Mouse (Mus musculus) kidney, embryonic 16.5 days (tissue): ENCODE data around the gene Itpk1. TPM values are rescaled to one million over a fixed set of nuclear protein-coding genes. Genes with fewer than 3 reads are reported as not detected.

ENCODE experiments used
- ATAC-seq: fragments of 200-750 bp; cut with Nextera tagmentation; 2 replicates; pipeline ENCODE4 v1.8.0; 2017; ENCODE audit warnings: moderate TSS enrichment; ENCODE audit not compliant: low FRiP score, low TSS enrichment
- H3K27ac ChIP-seq: fragments of 300-500 bp; sonication (generic); 2 replicates; pipeline ENCODE4 v1.5.1; 2014; ENCODE audit warnings: low read length
- H3K27me3 ChIP-seq: fragments of 300-500 bp; sonication (generic); 2 replicates; pipeline ENCODE4 v1.6.1; 2014; ENCODE audit warnings: low read length, control low read depth, mixed read lengths; ENCODE audit not compliant: insufficient read depth
- H3K36me3 ChIP-seq: fragments of 300-500 bp; sonication (generic); 2 replicates; pipeline ENCODE4 v1.6.1; 2014; ENCODE audit warnings: low read length, control low read depth, mixed read lengths; ENCODE audit not compliant: insufficient read depth
- H3K4me1 ChIP-seq: fragments of 300-500 bp; sonication (generic); 2 replicates; pipeline ENCODE4 v1.6.1; 2014; ENCODE audit warnings: low read length, control low read depth, mixed read lengths; ENCODE audit not compliant: insufficient read depth
- H3K4me2 ChIP-seq: fragments of 300-500 bp; sonication (generic); replicated peaks from 2 replicates; pipeline ENCODE4 v1.6.1; 2014; ENCODE audit warnings: low read depth, low read length
- H3K4me3 ChIP-seq: fragments of 300-500 bp; sonication (generic); 2 replicates; pipeline ENCODE4 v1.5.1; 2014; ENCODE audit warnings: mild to moderate bottlenecking, low read length
- H3K9ac ChIP-seq: fragments of 300-500 bp; sonication (generic); replicated peaks from 2 replicates; pipeline ENCODE4 v1.6.1; 2014; ENCODE audit warnings: low read length
- H3K9me3 ChIP-seq: fragments of 300-500 bp; sonication (generic); 2 replicates; pipeline ENCODE4 v1.6.1; 2016; ENCODE audit warnings: low read length, control low read depth
- WGBS: fragments of 180-500 bp; shearing (Covaris S2); extraction: QIAGEN DNeasy Blood & Tissue Kit; methylation state at CpG from one replicate; pipeline ENCODE4 v1.1.7; 2014; 5-methylcytosine and 5-hydroxymethylcytosine counted together
- polyA plus RNA-seq: library from polyadenylated mRNA; unstranded; fragments of >200 nt; fragmentation: Nextera tagmentation; extraction: Ambion mirVana; gene quantifications from 2 replicates; pipeline ENCODE4 v1.2.1, GENCODE M21; 2015

The Itpk1 gene
- polyA plus RNA-seq, 1 experiment from 2014 or later, result 23.9 TPM

DNA sequence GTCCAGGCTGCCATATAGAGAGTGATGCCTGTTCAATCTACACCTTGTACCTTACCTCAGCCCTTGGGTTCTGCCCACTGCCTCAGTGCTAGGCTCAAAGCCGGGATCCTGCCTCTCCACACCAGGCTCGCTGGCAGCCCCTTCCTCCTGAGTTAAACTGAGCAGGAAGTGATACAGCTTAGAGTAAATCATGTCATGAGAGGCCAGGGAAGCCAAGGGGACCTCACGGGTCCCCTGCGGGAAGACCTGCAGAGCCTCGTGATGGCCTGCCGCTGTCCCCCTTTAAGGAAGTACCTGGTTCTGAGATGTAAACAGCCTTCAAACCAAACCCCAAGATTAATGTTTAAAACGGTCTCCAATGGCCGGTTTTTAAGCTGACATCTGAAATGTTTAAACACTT, 32.6 kb downstream of the Itpk1 start:
- H3K27ac ChIP-seq, result no peak overlapping the region
- no peaks in the 10 kb centered on the region for H3K9me3 ChIP-seq
- H3K27me3 ChIP-seq, result no peaks in the 10 kb centered on the region
- H3K4me2 ChIP-seq, result no peak overlapping the region
- H3K36me3 ChIP-seq, result 0 out of 2 replicates have a peak, but pooled peaks cover 8% of the 10 kb centered on the region
- H3K4me3 ChIP-seq, result no peak overlapping the region
- no peak overlapping the region for H3K9ac ChIP-seq
- H3K4me1 ChIP-seq, result peaks cover 19% of the 10 kb centered on the region
- 25% methylated on average over 8 of the region's 8 CpGs for WGBS
- ATAC-seq, result no peak

DNA sequence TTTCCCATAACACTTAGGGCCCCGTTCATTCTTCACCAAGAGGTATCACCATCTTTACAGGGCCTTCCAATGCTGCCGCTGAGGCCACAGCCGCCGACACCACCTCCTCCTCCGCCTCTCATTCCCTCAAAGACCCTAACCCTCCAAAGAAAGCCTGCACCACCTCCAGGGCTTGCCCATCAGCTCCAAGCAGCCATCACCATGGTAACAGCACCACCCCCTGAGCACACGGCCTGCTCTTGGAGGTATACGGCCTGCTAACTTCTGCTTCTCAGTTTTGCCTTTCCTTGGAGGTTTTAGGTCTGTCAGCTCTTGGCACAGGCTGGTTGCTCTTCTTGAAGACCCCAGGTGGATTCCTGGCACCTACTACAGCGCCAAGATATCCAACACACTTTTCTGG, 33.9 kb downstream of the Itpk1 start:
- 60% methylated on average over 8 of the region's 8 CpGs for WGBS
- Histone ChIP-seq H3K4me3 (no peak overlapping the region), H3K4me2 (no peak overlapping the region), H3K4me1 (peaks cover 19% of the 10 kb centered on the region), H3K27ac (no peak overlapping the region), H3K36me3 (0 out of 2 replicates have a peak, but pooled peaks cover 8% of the 10 kb centered on the region), H3K27me3 (no peaks in the 10 kb centered on the region), H3K9ac (no peak overlapping the region), H3K9me3 (no peaks in the 10 kb centered on the region)
- ATAC-seq, result no peak

DNA sequence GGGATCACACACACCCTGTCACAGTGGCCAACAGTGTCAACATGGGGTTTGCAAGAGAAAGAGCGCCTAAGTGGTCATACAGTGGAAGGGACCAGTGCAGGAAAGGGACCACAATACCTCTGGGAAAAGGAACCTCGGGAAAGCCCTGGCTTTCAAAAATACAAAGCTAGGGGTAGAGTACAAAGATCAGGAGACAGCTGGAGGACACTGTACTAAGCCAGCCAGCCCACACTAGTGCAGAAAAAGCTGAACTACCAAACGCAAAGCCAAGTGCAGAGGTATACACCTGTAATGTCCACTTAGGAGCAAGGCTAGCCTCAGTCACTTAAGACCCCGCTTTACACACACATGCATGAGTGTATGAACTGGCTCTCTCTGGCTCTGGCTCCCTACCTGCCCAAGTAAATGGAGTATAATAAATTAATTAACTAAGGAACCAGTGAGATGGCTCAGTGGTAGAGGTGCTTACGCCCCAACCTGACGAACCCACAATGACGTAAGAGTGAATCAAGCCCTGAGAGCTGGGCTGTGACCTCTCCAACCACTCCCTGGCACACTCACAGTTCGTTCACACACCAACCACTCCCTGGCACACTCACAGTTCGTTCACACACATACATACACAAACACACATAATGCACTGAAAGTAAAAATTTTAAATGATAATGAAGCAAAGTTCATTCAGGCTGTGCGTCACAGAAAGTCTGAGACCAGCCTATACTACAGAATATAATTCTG, 39.1 kb downstream of the Itpk1 start:
- Histone ChIP-seq H3K4me3 (no peak overlapping the region), H3K27me3 (no peaks in the 10 kb centered on the region), H3K36me3 (no peaks in the 10 kb centered on the region), H3K27ac (no peak overlapping the region), H3K4me2 (no peak overlapping the region), H3K9me3 (peaks cover 7% of the 10 kb centered on the region; the same call in 1 of the 2 replicates), H3K9ac (no peak overlapping the region), H3K4me1 (no peaks in the 10 kb centered on the region)
- 87% methylated on average over 10 of the region's 10 CpGs for WGBS
- 0 out of 2 replicates have a peak, but pooled peaks have one; percentile 33 for ATAC-seq

DNA sequence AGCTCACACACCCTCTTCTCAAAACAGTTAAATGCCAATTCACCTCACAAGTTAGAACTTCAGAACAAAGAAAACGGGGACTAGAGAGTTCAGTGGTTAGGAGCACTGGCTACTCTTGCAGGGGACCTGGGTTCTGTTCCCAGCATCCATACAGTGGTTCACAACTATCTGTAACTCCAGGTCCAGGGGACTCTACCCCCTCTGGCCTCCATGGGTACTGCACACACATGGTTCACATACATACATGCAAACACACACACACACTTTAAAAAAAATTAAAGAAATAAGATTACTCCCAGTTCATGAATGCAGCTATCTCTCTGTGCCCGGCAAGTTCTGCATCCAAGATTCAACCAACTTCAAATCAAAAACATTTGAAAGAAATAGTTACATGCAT, 40.7 kb downstream of the Itpk1 start:
- Histone ChIP-seq H3K27ac (no peak overlapping the region), H3K4me1 (no peaks in the 10 kb centered on the region), H3K4me3 (no peak overlapping the region), H3K9me3 (peaks cover 7% of the 10 kb centered on the region; the same call in 1 of the 2 replicates), H3K4me2 (no peak overlapping the region), H3K9ac (no peak overlapping the region), H3K27me3 (no peaks in the 10 kb centered on the region), H3K36me3 (no peaks in the 10 kb centered on the region)
- WGBS, result 90% methylated on average over 2 of the region's 2 CpGs
- ATAC-seq, result no peak

DNA sequence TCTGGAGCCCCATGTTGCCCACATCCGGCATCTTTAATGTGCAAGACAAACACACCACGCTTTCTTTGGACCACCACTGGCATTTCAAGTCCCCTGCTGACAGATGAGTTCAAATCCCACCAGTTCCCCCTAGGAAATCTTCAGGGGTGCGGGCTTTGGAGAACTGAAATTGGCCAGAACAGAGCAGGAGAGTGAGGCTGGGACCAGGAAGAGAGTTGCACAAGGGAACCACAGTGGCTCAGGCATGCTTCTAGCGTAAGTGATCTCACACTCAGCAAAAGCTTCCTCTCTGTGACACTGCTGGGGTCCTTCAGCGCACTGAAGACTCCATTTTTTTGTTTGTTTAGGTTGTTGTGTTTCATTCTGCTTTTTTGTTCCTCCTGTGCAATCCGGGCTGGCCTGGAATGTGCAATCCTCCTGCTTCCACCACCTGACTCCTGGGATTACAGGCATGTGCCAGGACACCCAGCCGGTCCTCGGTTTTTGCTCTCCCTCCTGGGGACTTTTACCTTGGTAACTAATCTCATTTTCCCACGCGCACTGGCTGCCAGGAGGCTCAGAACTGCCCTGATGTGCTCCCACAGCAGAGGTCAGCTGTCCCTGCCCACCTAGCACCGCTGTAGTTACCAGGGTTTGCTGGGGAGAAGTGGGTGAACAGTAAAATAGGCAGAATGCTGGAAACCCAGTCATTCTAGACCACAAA, 41.2 kb downstream of the Itpk1 start:
- Histone ChIP-seq H3K4me3 (no peak overlapping the region), H3K4me2 (no peak overlapping the region), H3K9ac (no peak overlapping the region), H3K36me3 (no peaks in the 10 kb centered on the region), H3K4me1 (no peaks in the 10 kb centered on the region), H3K27me3 (no peaks in the 10 kb centered on the region), H3K9me3 (peaks cover 7% of the 10 kb centered on the region; the same call in 1 of the 2 replicates), H3K27ac (no peak overlapping the region)
- WGBS, result 81% methylated on average over 11 of the region's 11 CpGs
- ATAC-seq, result no peak

DNA sequence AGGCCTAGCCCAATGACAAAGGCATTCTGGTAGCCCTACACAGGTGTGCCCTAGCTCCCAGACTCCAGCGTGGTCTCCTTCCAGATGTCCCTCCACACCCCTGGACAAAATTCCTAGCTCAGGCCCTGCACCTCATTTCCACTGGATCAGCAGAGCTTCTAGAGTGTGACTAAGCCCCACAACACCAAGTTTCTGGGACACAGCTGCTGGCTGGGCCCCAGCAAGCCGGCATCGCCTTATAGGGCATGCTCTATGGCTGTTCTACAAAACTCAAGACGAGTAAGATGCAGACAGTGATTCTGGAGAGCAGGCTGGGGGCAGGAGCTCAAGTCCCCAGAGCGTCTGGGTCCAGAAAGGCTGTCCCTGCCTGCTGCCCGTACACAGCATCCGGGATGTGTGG, 43.0 kb downstream of the Itpk1 start:
- 72% methylated on average over 7 of the region's 7 CpGs for WGBS
- ATAC-seq, result no peak
- peaks cover 7% of the 10 kb centered on the region; the same call in 1 of the 2 replicates for H3K9me3 ChIP-seq

DNA sequence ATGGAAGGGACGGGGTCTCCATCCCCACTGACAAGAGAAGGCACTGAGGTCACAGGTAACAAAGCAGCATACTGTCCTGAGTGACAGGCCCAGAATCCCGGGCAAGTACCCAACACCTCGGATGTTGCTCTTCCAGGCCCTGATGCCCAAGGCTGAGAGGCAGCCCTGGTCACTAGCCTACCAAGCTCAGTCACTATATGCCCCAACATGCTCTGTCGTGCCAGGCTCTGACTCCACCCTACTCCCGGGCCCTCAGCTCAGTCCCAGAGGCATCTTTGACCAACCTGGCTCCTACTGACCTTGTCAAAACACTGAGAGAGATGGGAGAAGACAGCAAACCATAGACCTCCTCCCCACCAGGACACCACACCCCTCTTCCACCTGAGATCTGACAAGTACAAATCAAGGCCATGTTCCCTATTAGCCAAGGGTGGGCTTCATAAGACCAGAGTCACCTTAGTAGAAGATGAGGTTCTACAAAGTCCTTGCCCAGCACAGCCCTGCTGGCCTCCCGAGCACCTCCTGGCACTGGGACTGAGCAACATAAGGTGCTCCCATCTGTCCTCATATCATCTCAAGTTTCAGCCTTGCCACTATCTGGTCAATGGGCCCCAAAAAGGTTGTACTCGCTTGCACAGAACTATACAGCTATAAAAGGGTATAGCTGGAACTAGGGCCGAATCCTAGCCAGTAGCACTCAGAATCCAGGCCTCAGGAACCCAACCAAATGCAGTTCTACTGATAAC, 43.7 kb downstream of the Itpk1 start:
- Histone ChIP-seq H3K4me3 (no peak overlapping the region), H3K27me3 (no peaks in the 10 kb centered on the region), H3K36me3 (no peaks in the 10 kb centered on the region), H3K4me2 (no peak overlapping the region), H3K4me1 (peaks cover 4% of the 10 kb centered on the region; the same call in 1 of the 2 replicates), H3K27ac (no peak overlapping the region), H3K9ac (no peak overlapping the region), H3K9me3 (peaks cover 7% of the 10 kb centered on the region; the same call in 1 of the 2 replicates)
- 87% methylated on average over 8 of the region's 8 CpGs for WGBS
- ATAC-seq, result no peak

More for the DNA sequence above, 43.0 kb downstream of the Itpk1 start:
- H3K4me2 ChIP-seq, result no peak overlapping the region
- H3K36me3 ChIP-seq, result no peaks in the 10 kb centered on the region
- H3K9ac ChIP-seq, result no peak overlapping the region
- H3K4me3 ChIP-seq, result no peak overlapping the region
- H3K4me1 ChIP-seq, result no peaks in the 10 kb centered on the region
- no peaks in the 10 kb centered on the region for H3K27me3 ChIP-seq
- no peak overlapping the region for H3K27ac ChIP-seq

DNA sequence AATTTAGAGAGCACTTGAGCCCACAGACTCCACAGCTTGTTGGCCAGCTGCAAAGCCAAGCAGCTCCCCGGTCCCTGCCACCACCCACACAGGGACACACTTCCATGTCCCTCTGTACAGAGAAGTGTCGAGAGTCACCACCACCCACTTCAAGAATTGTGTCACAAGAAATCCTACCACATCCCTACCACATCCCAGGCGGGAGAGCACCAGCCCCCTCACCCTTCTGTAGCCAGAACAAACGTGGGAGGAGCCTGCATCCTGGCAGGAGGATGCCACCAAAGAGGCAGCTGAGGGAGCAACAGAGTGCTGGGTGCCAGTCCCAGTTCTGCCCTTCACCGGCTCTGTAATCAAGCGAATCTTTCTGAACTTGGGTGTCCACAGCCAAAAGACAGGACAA, 51.7 kb downstream of the Itpk1 start:
- H3K36me3 ChIP-seq, result no peaks in the 10 kb centered on the region
- H3K27ac ChIP-seq, result no peak overlapping the region
- no peaks in the 10 kb centered on the region for H3K9me3 ChIP-seq
- no peak overlapping the region for H3K9ac ChIP-seq
- H3K27me3 ChIP-seq, result no peaks in the 10 kb centered on the region
- WGBS, result 65% methylated on average over 6 of the region's 6 CpGs
- H3K4me3 ChIP-seq, result no peak overlapping the region
- no peak for ATAC-seq
- H3K4me2 ChIP-seq, result no peak overlapping the region
- H3K4me1 ChIP-seq, result peaks cover 47% of the 10 kb centered on the region

DNA sequence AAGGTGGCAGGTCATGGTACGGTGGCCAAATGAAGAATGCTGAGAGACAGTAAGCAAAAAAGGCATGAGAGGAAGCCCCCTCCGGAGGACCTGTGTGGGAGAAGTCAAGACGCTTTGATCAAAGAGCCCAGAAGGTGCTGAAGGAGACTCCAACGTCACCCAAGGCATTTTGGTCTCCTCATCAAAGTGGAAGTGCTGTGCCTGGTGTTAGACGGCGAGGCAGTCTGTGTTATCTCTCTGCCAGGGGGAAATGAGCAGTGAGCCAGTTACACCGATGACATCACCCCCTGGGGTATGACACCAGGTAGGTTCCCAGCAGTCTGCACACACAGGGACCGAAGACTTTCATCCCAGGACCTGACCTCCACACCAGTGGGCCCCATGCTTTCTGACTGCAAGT, 52.3 kb downstream of the Itpk1 start:
- Histone ChIP-seq H3K27ac (no peak overlapping the region), H3K4me3 (no peak overlapping the region), H3K36me3 (no peaks in the 10 kb centered on the region), H3K4me2 (no peak overlapping the region), H3K9me3 (no peaks in the 10 kb centered on the region), H3K27me3 (no peaks in the 10 kb centered on the region), H3K4me1 (peaks cover 51% of the 10 kb centered on the region), H3K9ac (no peak overlapping the region; the same call in 1 of the 2 replicates)
- WGBS, result 23% methylated on average over 8 of the region's 8 CpGs
- no peak for ATAC-seq
